Mouse (Mus musculus) splenic B cell, adult 2 months (primary cell): ENCODE measurements around the gene Robo2.
"Not testable (repeated sequence)": the region's sequence is repeated elsewhere in the genome, so short reads cannot be mapped to it uniquely, and the experiment has no call there.

Experiments used
- DNase-seq: peaks from one replicate; pipeline ENCODE4 v3.0.0-alpha.2; 2011; ENCODE audit warnings: low read depth, low spot score
- H3K27me3 ChIP-seq: 2 replicates; pipeline ENCODE4 v1.6.1; 2012; ENCODE audit warnings: mild to moderate bottlenecking, low read length, moderate library complexity, mixed read lengths; ENCODE audit not compliant: control insufficient read depth, poor library complexity, insufficient read depth, severe bottlenecking
- H3K36me3 ChIP-seq: 2 replicates; pipeline ENCODE4 v1.6.1; 2012; ENCODE audit warnings: mild to moderate bottlenecking, low read length, moderate library complexity, mixed read lengths; ENCODE audit not compliant: control insufficient read depth, poor library complexity, insufficient read depth, severe bottlenecking

Robo2 gene

GRCm38 (mm10) chr16:74048980-74049379, 362.6 kb downstream of the Robo2 start:
- no peaks in the 10 kb centered on the region for H3K27me3 ChIP-seq
- DNase-seq, result no peak
- no peaks in the 10 kb centered on the region for H3K36me3 ChIP-seq

- no peaks in the 10 kb centered on the region for H3K27me3 ChIP-seq
- no peaks in the 10 kb centered on the region for H3K36me3 ChIP-seq
- DNase-seq, result no peak
These were observed 364.4 kb downstream of the Robo2 start for GRCm38 (mm10) chr16:74047232-74047631.

GRCm38 (mm10) chr16:74040797-74041196, 370.8 kb downstream of the Robo2 start:
- not testable (repeated sequence) for H3K36me3 ChIP-seq, H3K27me3 ChIP-seq, DNase-seq

- DNase-seq, result no peak
- Histone ChIP-seq H3K27me3 (no peaks in the 10 kb centered on the region), H3K36me3 (no peaks in the 10 kb centered on the region)
These were observed 383.8 kb downstream of the Robo2 start for GRCm38 (mm10) chr16:74027822-74028221.

- Histone ChIP-seq H3K27me3 (no peaks in the 10 kb centered on the region), H3K36me3 (no peaks in the 10 kb centered on the region)
- DNase-seq, result no peak
These were observed 389.2 kb downstream of the Robo2 start for GRCm38 (mm10) chr16:74022281-74022978.

- Histone ChIP-seq H3K27me3 (no peaks in the 10 kb centered on the region), H3K36me3 (no peaks in the 10 kb centered on the region)
- DNase-seq, result no peak
These were observed 405.9 kb downstream of the Robo2 start for GRCm38 (mm10) chr16:74005767-74006166.

DNA sequence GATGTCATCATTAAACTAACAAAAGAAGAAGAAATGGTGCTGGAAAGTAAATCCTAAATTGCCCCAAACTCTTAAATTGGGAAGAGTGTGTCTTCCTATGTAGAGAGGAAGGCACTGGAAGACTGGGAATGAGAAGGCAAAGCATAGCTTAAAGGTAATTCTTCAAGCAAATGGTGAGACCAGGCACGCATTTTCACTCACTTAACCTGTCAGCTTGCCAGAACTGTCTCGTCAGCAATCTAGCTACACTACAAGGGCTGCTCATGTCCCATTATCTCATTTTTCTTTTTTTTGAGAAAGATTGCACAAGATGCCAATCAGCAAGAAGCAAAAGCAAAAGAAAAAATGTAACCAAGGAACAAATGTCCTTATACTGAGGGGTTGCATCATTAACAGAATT, 410.3 kb downstream of the Robo2 start:
- no peak for DNase-seq
- Histone ChIP-seq H3K27me3 (no peaks in the 10 kb centered on the region), H3K36me3 (no peaks in the 10 kb centered on the region)

- no peaks in the 10 kb centered on the region for H3K36me3 ChIP-seq
- DNase-seq, result no peak
- H3K27me3 ChIP-seq, result no peaks in the 10 kb centered on the region
These were observed 420.4 kb downstream of the Robo2 start for GRCm38 (mm10) chr16:73991212-73991611.

DNA sequence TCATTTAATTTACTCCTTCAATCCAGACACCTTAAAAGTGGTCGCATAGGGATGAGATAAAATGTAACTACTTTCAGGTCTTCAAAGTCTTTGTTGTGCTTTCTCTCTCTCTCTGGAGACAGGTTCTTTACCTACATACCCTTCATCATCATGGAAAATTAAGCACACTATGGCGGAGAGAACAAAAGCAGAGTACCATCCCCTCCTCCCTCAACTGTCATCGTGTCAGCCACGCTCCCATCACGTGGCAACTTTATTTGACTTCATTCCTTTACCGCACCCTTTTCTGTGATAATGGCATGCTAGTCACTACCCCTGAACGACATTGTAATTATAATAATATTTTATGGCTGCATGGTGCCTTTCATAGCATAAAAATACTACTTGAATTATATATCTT, 442.1 kb downstream of the Robo2 start:
- DNase-seq, result no peak
- Histone ChIP-seq H3K27me3 (no peaks in the 10 kb centered on the region), H3K36me3 (no peaks in the 10 kb centered on the region)

DNA sequence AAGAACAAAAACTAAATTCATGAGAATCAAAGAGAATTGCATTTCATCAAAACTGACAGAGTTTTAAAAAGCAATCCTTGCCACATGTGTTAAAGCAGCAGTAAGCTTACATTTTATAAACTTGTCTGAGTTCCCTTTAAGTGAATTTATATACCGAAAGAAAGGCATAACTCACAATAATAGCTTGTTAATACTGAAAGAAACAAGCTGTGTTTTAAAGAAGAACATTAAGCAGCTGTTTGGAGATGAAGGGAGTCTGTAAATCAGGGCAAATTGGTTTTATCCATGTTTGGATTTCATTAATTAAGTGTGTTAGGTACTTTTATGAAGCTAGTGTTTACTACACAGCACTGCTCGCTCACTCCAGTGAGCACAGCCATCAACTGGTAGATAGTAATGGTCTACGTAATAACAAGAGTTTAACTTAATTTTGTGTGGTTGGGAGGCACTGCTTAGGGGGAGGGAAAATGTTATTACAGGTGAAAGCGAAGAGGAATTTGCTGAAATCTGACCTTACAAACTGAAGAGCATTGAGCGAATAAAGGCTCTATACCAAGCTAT, 447.2 kb downstream of the Robo2 start:
- DNase-seq, result no peak
- H3K36me3 ChIP-seq, result no peaks in the 10 kb centered on the region

GRCm38 (mm10) chr16:73959479-73959970, 452.1 kb downstream of the Robo2 start:
- DNase-seq, result no peak
- no peaks in the 10 kb centered on the region for H3K36me3 ChIP-seq
- no peaks in the 10 kb centered on the region for H3K27me3 ChIP-seq

More for the DNA sequence above, 447.2 kb downstream of the Robo2 start:
- no peaks in the 10 kb centered on the region for H3K27me3 ChIP-seq

DNA sequence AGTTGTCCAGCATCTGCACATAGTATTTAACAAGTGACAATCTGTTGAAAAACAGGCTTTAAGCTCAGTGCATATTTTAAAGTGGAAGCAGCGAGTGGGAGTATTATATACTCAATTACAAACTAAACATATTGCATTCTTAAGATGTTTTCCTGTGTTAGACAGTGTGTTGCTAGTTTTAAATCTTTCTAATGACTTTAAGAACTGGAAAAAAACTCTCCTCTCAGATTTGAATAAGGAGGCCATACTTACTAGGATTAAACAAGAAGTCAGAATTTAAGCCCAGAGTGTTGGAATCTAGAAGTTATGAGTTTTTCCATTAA, 453.1 kb downstream of the Robo2 start:
- Histone ChIP-seq H3K36me3 (no peaks in the 10 kb centered on the region), H3K27me3 (no peaks in the 10 kb centered on the region)
- no peak for DNase-seq

GRCm38 (mm10) chr16:73957675-73958523, 453.7 kb downstream of the Robo2 start:
- no peak for DNase-seq
- no peaks in the 10 kb centered on the region for H3K27me3 ChIP-seq
- no peaks in the 10 kb centered on the region for H3K36me3 ChIP-seq

- no peaks in the 10 kb centered on the region for H3K36me3 ChIP-seq
- no peak for DNase-seq
- H3K27me3 ChIP-seq, result no peaks in the 10 kb centered on the region
These were observed 465.5 kb downstream of the Robo2 start for GRCm38 (mm10) chr16:73946171-73946570.

DNA sequence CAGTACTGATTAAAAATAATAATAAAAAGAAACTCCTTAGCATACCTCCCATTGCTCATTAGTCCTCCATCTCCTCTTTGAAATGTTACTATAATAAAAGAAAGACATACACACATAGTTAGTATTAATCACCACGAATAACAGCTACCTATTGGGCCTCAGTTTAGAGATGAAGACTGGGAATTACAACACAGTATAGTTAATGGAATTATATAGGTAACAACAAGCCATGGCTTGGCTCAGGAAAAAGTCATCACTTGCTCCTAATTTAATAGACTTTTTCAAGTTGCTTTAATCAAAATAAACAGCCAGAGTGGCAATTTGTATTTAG, 471.4 kb downstream of the Robo2 start:
- no peak for DNase-seq
- no peaks in the 10 kb centered on the region for H3K36me3 ChIP-seq
- H3K27me3 ChIP-seq, result no peaks in the 10 kb centered on the region
